Mouse (Mus musculus) intestine, postnatal 0 days (tissue): ENCODE results near the gene Dbn1. TPM values are rescaled to one million over a fixed set of nuclear protein-coding genes. Genes with fewer than 3 reads are reported as not detected.

Source experiments
- ATAC-seq: fragments of 200-750 bp; cut with Nextera tagmentation; 2 replicates; pipeline ENCODE4 v1.8.0; 2017; ENCODE audit warnings: mild to moderate bottlenecking, moderate TSS enrichment, moderate library complexity
- H3K27ac ChIP-seq: fragments of 300-500 bp; sonication (generic); 2 replicates; pipeline ENCODE4 v1.5.1; 2014; ENCODE audit warnings: mild to moderate bottlenecking, low read depth, low read length, moderate library complexity
- H3K27me3 ChIP-seq: fragments of 300-500 bp; sonication (generic); replicated peaks from 2 replicates; pipeline ENCODE4 v1.6.1; 2014; ENCODE audit warnings: low read length, mixed read lengths; ENCODE audit not compliant: control insufficient read depth, insufficient read depth
- H3K36me3 ChIP-seq: fragments of 300-500 bp; sonication (generic); 2 replicates; pipeline ENCODE4 v1.6.1; 2014; ENCODE audit warnings: mild to moderate bottlenecking, moderate library complexity; ENCODE audit not compliant: control insufficient read depth, insufficient read depth
- H3K4me1 ChIP-seq: fragments of 300-500 bp; sonication (generic); replicated peaks from 2 replicates; pipeline ENCODE4 v1.6.1; 2014; ENCODE audit warnings: antibody characterized with exemption, low read length, mixed read lengths; ENCODE audit not compliant: control insufficient read depth, insufficient read depth
- H3K4me2 ChIP-seq: fragments of 300-500 bp; sonication (generic); replicated peaks from 2 replicates; pipeline ENCODE4 v1.6.1; 2014; ENCODE audit warnings: low read depth, mild to moderate bottlenecking, moderate library complexity
- H3K4me3 ChIP-seq: fragments of 300-500 bp; sonication (generic); 2 replicates; pipeline ENCODE4 v1.5.1; 2014; ENCODE audit warnings: low read depth, low read length
- H3K9ac ChIP-seq: fragments of 300-500 bp; sonication (generic); 2 replicates; pipeline ENCODE4 v1.6.1; 2014; ENCODE audit warnings: mild to moderate bottlenecking, low read depth, low read length
- H3K9me3 ChIP-seq: fragments of 300-500 bp; sonication (generic); 2 replicates; pipeline ENCODE4 v1.6.1; 2016; ENCODE audit warnings: mixed run types; ENCODE audit not compliant: control insufficient read depth
- CTCF ChIP-seq: sonication (generic); IDR thresholded peaks from 2 replicates; pipeline ENCODE4 v1.5.1; 2016; ENCODE audit warnings: low read depth, mild to moderate bottlenecking, control low read depth, antibody characterized with exemption, moderate library complexity
- WGBS: fragments of 180-500 bp; shearing (Covaris S2); extraction: QIAGEN DNeasy Blood & Tissue Kit; methylation state at CpG from one replicate; pipeline ENCODE4 v1.1.7; 2014; 5-methylcytosine and 5-hydroxymethylcytosine counted together
- polyA plus RNA-seq: library from polyadenylated mRNA; unstranded; fragments of >200 nt; fragmentation: Nextera tagmentation; extraction: Ambion mirVana; gene quantifications from 2 replicates; pipeline ENCODE4 v1.2.1, GENCODE M21; 2015

Gene Dbn1
- polyA plus RNA-seq, 1 experiment from 2014 or later: 31.3 TPM

DNA sequence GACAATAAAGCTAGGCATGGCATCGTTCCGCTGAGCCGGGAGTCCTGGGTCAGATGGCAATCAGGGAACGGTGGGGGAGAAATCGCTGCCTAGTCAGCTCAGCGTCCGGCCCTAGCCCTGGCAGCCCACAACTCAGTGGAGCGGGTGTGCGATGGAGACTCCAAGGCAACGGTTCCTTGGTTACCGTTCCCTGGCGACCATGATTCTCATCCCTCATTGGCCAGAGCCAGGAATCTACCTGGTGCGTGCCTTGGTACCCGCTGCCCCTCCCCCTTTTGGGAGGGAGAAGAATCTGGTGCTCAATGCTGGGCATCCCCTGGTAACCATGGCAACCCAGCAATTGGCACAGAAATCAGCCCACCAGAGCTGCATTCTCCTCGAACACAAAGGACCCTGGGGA, 4.3 kb downstream of the Dbn1 start:
- H3K27me3 ChIP-seq: peaks cover 14% of the 10 kb centered on the region; the same call in 1 of the 2 replicates
- 0 out of 2 replicates have a peak overlapping the region, but pooled peaks have one; percentile 17 for H3K4me2 ChIP-seq
- H3K27ac ChIP-seq: peak overlapping the region; percentile 50; the same call in 1 of the 2 replicates
- H3K4me3 ChIP-seq: no peak overlapping the region
- TF ChIP-seq CTCF: no peak
- no peak overlapping the region for H3K9ac ChIP-seq
- 0 out of 2 replicates have a peak, but pooled peaks cover 2% of the 10 kb centered on the region for H3K4me1 ChIP-seq
- H3K36me3 ChIP-seq: peaks cover 13% of the 10 kb centered on the region; the same call in 1 of the 2 replicates
- 47% methylated on average over 15 of the region's 15 CpGs for WGBS
- no peaks in the 10 kb centered on the region for H3K9me3 ChIP-seq
- ATAC-seq: no peak

DNA sequence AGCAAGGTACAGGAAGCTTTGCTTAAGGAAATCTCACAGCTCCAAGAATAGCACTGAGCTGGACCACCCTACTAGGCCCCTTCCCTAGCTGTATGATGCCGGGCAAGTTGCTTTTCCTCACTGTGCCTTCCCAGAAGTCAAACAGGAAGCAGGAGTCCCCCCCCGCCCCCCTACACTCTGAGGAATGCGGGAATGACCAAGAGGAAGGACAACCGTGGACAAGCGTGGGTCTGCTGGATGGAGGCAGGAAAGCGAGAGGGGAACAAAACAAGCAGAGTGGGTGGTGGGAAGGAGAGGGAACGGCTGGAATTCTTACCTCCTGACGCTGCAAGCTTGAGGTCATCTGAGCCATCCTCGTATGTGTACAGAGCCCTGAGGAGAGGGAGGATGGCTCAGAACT, 4.8 kb downstream of the Dbn1 start:
- 0 out of 2 replicates have a peak overlapping the region, but pooled peaks have one; percentile 17 for H3K4me2 ChIP-seq
- H3K9ac ChIP-seq: no peak overlapping the region
- peak overlapping the region; percentile 50; the same call in 1 of the 2 replicates for H3K27ac ChIP-seq
- no peaks in the 10 kb centered on the region for H3K9me3 ChIP-seq
- H3K27me3 ChIP-seq: peaks cover 11% of the 10 kb centered on the region; the same call in 1 of the 2 replicates
- no peak for TF ChIP-seq CTCF
- H3K36me3 ChIP-seq: peaks cover 13% of the 10 kb centered on the region; the same call in 1 of the 2 replicates
- 0 out of 2 replicates have a peak, but pooled peaks cover 2% of the 10 kb centered on the region for H3K4me1 ChIP-seq
- WGBS: 43% methylated on average over 9 of the region's 9 CpGs
- ATAC-seq: no peak
- H3K4me3 ChIP-seq: no peak overlapping the region

DNA sequence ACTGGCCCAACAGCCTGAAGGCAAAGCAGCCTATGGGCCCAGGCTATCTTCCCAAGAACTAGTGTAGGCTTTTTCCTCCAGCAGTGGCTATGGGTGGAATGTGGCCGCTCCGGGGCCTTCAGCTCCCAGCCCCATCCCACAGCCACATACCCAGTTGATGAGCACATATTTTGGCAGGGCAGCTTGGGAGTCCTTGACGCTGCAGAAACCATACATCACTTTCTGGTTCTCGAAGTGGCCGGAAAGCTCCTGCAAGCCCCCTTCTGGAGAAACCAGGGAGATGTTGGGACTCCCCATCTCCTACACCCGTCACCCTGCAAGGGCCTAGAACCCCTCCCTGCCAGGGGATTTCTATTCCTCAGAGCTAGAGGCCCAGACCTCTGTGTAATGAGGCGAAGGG, 5.4 kb downstream of the Dbn1 start:
- Histone ChIP-seq H3K27ac (0 out of 2 replicates have a peak overlapping the region, but pooled peaks have one; percentile 50), H3K4me1 (0 out of 2 replicates have a peak, but pooled peaks cover 2% of the 10 kb centered on the region), H3K9me3 (no peaks in the 10 kb centered on the region), H3K4me3 (no peak overlapping the region), H3K4me2 (no peak overlapping the region), H3K36me3 (peaks cover 13% of the 10 kb centered on the region; the same call in 1 of the 2 replicates), H3K9ac (no peak overlapping the region), H3K27me3 (peaks cover 9% of the 10 kb centered on the region; the same call in 1 of the 2 replicates)
- ATAC-seq: 0 out of 2 replicates have a peak, but pooled peaks have one; percentile 4
- 64% methylated on average over 7 of the region's 7 CpGs for WGBS
- TF ChIP-seq CTCF: peak; percentile 57

DNA sequence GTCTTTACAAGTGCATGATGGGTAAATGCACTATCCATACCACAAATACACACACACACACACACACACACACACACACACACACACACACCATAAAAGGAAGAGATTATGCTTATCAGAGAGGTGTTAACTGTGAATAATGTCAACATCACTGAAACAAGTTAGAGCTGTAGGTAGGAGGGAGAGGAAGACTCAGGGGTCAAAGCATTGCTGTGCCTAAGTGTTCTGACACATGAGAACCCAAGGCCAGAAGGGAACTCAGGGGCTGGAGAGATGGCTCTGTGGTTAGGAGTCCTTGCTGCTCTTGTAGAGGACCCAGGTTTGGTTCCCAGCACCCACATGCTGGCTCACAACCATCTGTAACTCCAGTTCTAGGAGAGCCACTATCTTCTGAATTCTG, 8.0 kb downstream of the Dbn1 start:
- no peak overlapping the region for H3K4me3 ChIP-seq
- H3K9ac ChIP-seq: no peak overlapping the region
- H3K27me3 ChIP-seq: no peaks in the 10 kb centered on the region; the same call in 1 of the 2 replicates
- no peaks in the 10 kb centered on the region for H3K9me3 ChIP-seq
- H3K27ac ChIP-seq: no peak overlapping the region
- no peak for ATAC-seq
- H3K4me1 ChIP-seq: no peaks in the 10 kb centered on the region
- peaks cover 22% of the 10 kb centered on the region; the same call in 1 of the 2 replicates for H3K36me3 ChIP-seq
- no peak for TF ChIP-seq CTCF
- H3K4me2 ChIP-seq: no peak overlapping the region

DNA sequence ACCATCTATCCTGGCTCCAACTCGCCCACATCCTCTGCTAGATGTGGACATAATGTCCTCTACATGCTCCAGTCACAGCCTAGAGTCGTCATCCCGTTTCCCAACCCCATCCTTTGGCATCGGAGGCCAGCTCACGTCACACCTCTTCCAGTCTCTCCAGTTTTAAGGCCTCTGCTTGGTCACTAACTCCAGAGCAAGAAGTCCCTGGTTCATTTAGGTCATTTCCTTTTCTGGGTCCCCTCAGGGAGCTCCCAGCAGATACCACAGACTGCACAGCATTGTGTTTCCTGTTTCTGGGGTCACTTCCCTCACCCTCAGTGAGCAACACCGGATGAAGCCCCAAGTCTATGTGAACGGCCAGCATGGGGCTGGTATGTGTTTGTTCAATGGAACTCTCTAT, 8.9 kb downstream of the Dbn1 start:
- whole genome bisulfite sequencing: 74% methylated on average over 7 of the region's 7 CpGs
- no peak overlapping the region; the same call in 1 of the 2 replicates for H3K27ac ChIP-seq
- no peak overlapping the region for H3K4me3 ChIP-seq
- H3K9me3 ChIP-seq: no peaks in the 10 kb centered on the region
- no peak for ATAC-seq
- TF ChIP-seq CTCF: no peak
- H3K4me2 ChIP-seq: no peak overlapping the region
- no peaks in the 10 kb centered on the region; the same call in 1 of the 2 replicates for H3K27me3 ChIP-seq
- H3K36me3 ChIP-seq: peaks cover 22% of the 10 kb centered on the region; the same call in 1 of the 2 replicates
- H3K9ac ChIP-seq: no peak overlapping the region
- no peaks in the 10 kb centered on the region for H3K4me1 ChIP-seq

DNA sequence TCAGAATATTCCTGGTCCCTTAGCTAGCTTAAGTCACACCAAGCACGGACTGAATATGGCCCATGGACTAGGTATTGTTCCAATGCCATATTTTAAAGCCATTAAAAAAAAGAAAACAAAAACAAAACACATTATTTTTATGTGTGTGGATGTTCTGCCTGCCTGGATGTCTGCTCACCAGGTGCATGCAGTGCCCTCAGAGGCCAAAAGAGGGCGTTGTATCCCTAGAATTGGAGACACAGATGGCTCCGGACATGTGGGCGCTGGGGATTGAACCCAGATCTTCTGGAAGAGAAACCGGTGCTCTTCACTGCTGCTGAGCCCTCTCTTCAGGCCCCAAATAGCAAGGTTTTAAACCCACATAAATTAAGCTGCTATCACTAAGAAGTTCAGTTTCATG, 9.9 kb downstream of the Dbn1 start:
- Histone ChIP-seq H3K36me3 (peaks cover 22% of the 10 kb centered on the region; the same call in 1 of the 2 replicates), H3K4me1 (no peaks in the 10 kb centered on the region)

More for the DNA sequence above, 9.9 kb downstream of the Dbn1 start:
- no peak overlapping the region for H3K27ac ChIP-seq
- H3K4me3 ChIP-seq: no peak overlapping the region
- TF ChIP-seq CTCF: peak; percentile 66
- H3K27me3 ChIP-seq: peaks cover under 1% of the 10 kb centered on the region; the same call in 1 of the 2 replicates
- no peak for ATAC-seq
- no peak overlapping the region for H3K4me2 ChIP-seq
- WGBS: 57% methylated on average over 5 of the region's 5 CpGs
- H3K9ac ChIP-seq: no peak overlapping the region
- H3K9me3 ChIP-seq: no peaks in the 10 kb centered on the region
